Mouse (Mus musculus): Measurements from ENCODE around the gene Slc22a21. TPM values are rescaled to one million over a fixed set of nuclear protein-coding genes. Genes with fewer than 3 reads are reported as not detected.
"Not testable (repeated sequence)": the region's sequence is repeated elsewhere in the genome, so short reads cannot be mapped to it uniquely, and the experiment has no call there.

Gene Slc22a21
- polyA plus RNA-seq, 1 experiment from 2014 or later: 4.0 TPM

DNA sequence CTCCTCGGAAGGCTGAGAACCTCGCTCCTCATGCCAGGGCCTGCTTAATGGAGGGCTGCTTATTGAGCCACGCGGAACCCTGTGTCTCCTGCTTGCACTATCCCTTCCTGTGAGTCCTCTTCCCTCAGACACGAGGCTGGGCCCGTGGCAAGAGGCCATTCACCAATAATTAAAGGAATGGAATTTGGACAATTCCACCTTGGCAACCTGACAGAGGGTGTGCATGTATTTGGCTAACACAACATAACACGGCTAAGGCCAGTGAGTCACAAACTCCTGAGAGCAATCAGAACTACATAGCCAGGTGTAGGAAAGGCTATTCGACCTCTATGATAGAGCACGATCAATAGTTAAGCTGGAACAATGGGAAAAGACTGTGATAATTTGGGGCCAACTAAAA, 24.1 kb upstream of the Slc22a21 start:
- Histone ChIP-seq H3K4me3 (ENCODE audit: low read depth, low read length) (no peak overlapping the region), H3K9me3 (replicated peaks; ENCODE audit: control insufficient read depth, low read length, poor library complexity, severe bottlenecking) (no peaks in the 10 kb centered on the region), H3K27me3 (ENCODE audit: control insufficient read depth, insufficient read depth, low read depth, low read length) (no peaks in the 10 kb centered on the region), H3K4me1 (ENCODE audit: control insufficient read depth, insufficient read depth, low read length) (no peaks in the 10 kb centered on the region), H3K27ac (ENCODE audit: low read length) (no peak overlapping the region), H3K9ac (ENCODE audit: low read depth, low read length) (no peak overlapping the region), H3K4me2 (ENCODE audit: low read length) (no peak overlapping the region), H3K36me3 (ENCODE audit: control insufficient read depth, insufficient read depth, low read length) (no peaks in the 10 kb centered on the region)
- no peak for ATAC-seq
- WGBS: 87% methylated on average over 9 of the region's 9 CpGs

DNA sequence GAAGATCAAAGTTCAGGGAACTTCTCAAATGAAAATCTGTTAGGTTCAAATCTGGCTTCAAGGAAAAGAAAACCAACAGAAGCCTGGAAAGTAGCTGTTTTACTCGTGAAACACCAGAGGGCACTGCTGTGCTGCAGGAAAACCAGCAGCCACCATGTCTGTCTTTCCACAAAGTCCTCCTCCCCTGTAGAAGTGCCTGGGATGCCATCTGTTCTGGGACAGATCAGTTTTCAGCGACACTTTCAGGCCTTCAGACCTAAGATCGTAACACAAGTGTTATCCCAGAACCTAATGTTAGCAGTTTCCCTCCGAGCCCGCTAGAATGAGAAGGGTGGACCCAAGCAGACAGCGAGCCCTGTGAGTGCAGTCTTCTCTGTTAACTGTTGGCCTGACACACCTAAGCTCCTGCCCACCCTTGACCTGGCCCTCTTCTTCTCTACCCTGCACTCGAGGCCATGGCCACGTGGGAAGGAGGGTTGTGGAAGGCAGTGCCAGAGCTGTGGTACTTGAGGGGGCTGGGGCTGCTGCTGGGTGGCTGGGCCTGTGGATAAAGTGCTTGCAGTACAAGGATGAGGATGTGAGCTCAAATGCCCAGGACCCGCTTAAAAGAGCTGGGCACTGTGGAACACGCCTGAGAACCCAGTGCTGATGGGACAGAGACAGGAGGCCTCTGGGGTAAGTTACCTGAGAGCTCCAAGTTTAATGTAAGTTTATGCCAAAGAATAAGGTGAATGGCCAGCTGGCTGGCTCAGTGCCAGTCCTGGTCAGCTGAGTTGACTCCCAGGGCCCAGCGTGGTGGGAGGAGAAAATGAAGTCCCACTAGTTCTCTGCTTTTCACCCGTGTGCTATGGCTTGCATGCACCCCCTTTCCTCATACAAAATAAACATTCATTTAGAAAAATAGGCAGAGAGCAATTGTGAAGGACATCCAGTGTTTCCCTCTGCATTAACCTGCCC, 22.9 kb upstream of the Slc22a21 start:
- H3K4me3 ChIP-seq (ENCODE audit: low read depth, low read length); H3K36me3 ChIP-seq (ENCODE audit: control insufficient read depth, insufficient read depth, low read length); H3K27me3 ChIP-seq (ENCODE audit: control insufficient read depth, insufficient read depth, low read depth, low read length); H3K27ac ChIP-seq (ENCODE audit: low read length); H3K9me3 ChIP-seq (replicated peaks; ENCODE audit: control insufficient read depth, low read length, poor library complexity, severe bottlenecking); H3K4me2 ChIP-seq (ENCODE audit: low read length); H3K4me1 ChIP-seq (ENCODE audit: control insufficient read depth, insufficient read depth, low read length); H3K9ac ChIP-seq (ENCODE audit: low read depth, low read length): not testable (repeated sequence)
- peak; percentile 45; the same call in 1 of the 2 replicates for ATAC-seq
- 46% methylated on average over 12 of the region's 12 CpGs for WGBS

DNA sequence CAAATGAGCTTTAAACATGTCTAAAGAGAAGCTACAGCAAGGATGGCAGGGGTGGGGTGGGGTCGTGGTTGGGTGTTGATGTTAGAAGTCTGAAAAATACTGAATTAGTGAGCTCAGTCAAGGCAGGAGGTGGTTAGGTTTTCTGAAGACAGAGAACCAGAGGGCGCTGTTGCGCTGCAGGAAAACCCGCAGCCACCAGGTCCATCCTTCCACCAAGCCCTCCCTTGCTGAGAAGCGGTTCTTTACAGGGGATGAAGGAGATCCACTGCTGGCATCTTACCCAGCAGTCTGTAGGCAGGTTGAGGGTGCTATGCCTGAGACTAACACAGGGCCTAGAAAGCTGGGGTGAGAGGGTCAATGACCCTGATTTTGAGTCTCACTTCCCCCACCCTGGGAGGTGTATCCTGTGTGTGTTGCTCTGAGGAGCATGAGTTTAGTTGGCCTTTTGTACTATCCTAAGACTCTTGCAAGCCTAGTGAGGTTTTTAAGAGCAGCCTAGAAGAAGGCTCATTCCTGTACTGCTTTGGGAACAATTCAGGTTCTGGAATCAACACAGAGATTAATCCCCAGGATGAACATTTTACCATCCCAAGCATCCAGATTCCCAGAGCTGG, 22.1 kb upstream of the Slc22a21 start:
- WGBS: 9% methylated on average over 5 of the region's 5 CpGs
- Histone ChIP-seq H3K27ac (ENCODE audit: low read length) (no peak overlapping the region), H3K36me3 (ENCODE audit: control insufficient read depth, insufficient read depth, low read length) (no peaks in the 10 kb centered on the region), H3K4me1 (ENCODE audit: control insufficient read depth, insufficient read depth, low read length) (no peaks in the 10 kb centered on the region), H3K4me2 (ENCODE audit: low read length) (no peak overlapping the region), H3K9ac (ENCODE audit: low read depth, low read length) (no peak overlapping the region), H3K27me3 (ENCODE audit: control insufficient read depth, insufficient read depth, low read depth, low read length) (no peaks in the 10 kb centered on the region), H3K4me3 (ENCODE audit: low read depth, low read length) (no peak overlapping the region), H3K9me3 (replicated peaks; ENCODE audit: control insufficient read depth, low read length, poor library complexity, severe bottlenecking) (no peaks in the 10 kb centered on the region)
- no peak for ATAC-seq

DNA sequence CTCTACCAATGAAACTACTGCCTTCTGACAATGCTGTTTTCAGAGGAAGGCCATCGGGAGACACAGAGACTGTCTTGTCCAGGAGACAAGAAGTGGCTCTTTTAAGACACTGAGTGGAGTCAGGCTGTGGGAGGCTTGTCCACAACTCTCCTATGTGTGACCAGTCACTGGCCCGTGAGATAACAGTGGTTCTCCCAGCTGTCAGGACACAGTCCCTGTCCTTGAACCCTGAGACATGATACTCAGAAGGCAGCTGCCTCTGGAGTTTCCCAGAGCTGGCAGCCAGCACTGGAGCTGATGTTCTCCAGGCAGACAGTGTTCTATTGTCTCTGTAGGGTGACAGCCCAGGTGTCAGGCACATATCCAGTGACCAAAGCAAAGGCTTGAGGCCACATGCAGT, 17.5 kb upstream of the Slc22a21 start:
- Histone ChIP-seq H3K4me1 (ENCODE audit: control insufficient read depth, insufficient read depth, low read length) (no peaks in the 10 kb centered on the region), H3K9ac (ENCODE audit: low read depth, low read length) (no peak overlapping the region), H3K4me3 (ENCODE audit: low read depth, low read length) (no peak overlapping the region), H3K36me3 (ENCODE audit: control insufficient read depth, insufficient read depth, low read length) (no peaks in the 10 kb centered on the region), H3K27ac (ENCODE audit: low read length) (no peak overlapping the region), H3K4me2 (ENCODE audit: low read length) (no peak overlapping the region), H3K9me3 (replicated peaks; ENCODE audit: control insufficient read depth, low read length, poor library complexity, severe bottlenecking) (no peaks in the 10 kb centered on the region), H3K27me3 (ENCODE audit: control insufficient read depth, insufficient read depth, low read depth, low read length) (no peaks in the 10 kb centered on the region)
- no peak for ATAC-seq
- 79% methylated on average over 2 of the region's 2 CpGs for WGBS

DNA sequence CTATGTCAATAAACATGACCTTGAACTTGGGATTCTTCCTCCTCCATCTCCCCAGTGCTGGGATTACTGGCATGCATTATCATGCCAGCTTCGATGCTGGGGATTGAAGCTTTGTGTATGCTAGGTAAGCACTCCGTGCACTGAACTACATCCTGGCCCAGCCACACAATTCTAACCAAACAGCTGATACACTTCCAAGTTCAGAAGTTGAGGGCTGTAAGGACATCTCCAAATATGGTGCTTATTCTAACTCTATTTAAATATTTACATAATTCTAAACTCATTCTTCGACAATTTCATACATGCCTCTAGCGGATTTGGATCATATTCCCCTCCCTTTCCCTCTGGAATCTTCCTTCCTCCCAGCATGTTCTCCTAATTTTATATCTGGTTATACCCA, 12.1 kb upstream of the Slc22a21 start:
- no peaks in the 10 kb centered on the region for H3K9me3 ChIP-seq (replicated peaks; ENCODE audit: control insufficient read depth, low read length, poor library complexity, severe bottlenecking)
- no peak overlapping the region for H3K4me2 ChIP-seq (ENCODE audit: low read length)
- ATAC-seq: no peak
- no peaks in the 10 kb centered on the region for H3K36me3 ChIP-seq (ENCODE audit: control insufficient read depth, insufficient read depth, low read length)
- no peaks in the 10 kb centered on the region for H3K4me1 ChIP-seq (ENCODE audit: control insufficient read depth, insufficient read depth, low read length)
- H3K4me3 ChIP-seq (ENCODE audit: low read depth, low read length): no peak overlapping the region
- 84% methylated on average over 4 of the region's 4 CpGs for WGBS
- H3K27ac ChIP-seq (ENCODE audit: low read length): no peak overlapping the region
- H3K9ac ChIP-seq (ENCODE audit: low read depth, low read length): no peak overlapping the region
- no peaks in the 10 kb centered on the region for H3K27me3 ChIP-seq (ENCODE audit: control insufficient read depth, insufficient read depth, low read depth, low read length)

DNA sequence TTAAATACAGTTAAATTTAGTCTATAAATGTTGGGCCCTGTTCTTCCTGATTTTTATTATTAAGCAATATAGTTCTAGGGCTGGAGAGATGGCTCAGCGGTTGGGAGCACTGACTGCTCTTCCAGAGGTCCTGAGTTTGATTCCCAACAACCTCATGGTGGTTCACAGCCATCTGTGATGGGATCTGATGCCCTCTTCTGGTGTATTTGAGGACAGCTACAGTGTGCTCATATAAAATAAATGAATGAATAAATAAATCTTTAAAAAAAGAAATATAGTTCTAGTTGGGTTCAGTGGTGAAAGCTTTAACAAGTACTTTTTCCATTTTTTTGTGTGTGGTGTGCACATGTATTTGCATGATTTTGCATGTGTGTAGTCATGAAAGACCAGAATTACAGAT, 9.1 kb upstream of the Slc22a21 start:
- WGBS: 42% methylated on average over 1 of the region's 1 CpGs
- Histone ChIP-seq H3K4me2 (ENCODE audit: low read length) (no peak overlapping the region), H3K9me3 (replicated peaks; ENCODE audit: control insufficient read depth, low read length, poor library complexity, severe bottlenecking) (no peaks in the 10 kb centered on the region), H3K4me3 (ENCODE audit: low read depth, low read length) (no peak overlapping the region), H3K27me3 (ENCODE audit: control insufficient read depth, insufficient read depth, low read depth, low read length) (no peaks in the 10 kb centered on the region), H3K9ac (ENCODE audit: low read depth, low read length) (no peak overlapping the region), H3K4me1 (ENCODE audit: control insufficient read depth, insufficient read depth, low read length) (no peaks in the 10 kb centered on the region), H3K36me3 (ENCODE audit: control insufficient read depth, insufficient read depth, low read length) (no peaks in the 10 kb centered on the region; the same call in 1 of the 2 replicates), H3K27ac (ENCODE audit: low read length) (no peak overlapping the region)
- ATAC-seq: no peak

DNA sequence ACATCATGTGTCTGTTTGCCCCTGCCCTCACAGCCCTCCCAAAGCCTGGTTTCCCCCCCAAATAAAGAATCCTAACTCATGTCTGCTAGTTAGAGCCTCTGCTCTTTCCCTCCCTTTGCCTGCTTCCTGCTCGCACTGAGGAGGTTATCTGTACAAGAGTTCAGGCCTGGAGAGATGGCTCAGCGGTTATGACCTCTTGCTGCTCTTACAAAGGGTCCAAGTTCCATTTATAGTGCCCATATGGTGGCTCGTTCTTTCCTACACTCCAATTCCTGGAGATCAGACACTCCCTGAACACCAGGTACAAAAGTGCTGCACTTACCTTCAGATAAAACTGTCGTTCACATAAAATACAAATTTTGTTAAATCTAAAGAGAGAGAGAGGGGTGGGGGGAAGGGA, 7.9 kb upstream of the Slc22a21 start:
- Histone ChIP-seq H3K4me3 (ENCODE audit: low read depth, low read length) (no peak overlapping the region), H3K27me3 (ENCODE audit: control insufficient read depth, insufficient read depth, low read depth, low read length) (no peaks in the 10 kb centered on the region), H3K36me3 (ENCODE audit: control insufficient read depth, insufficient read depth, low read length) (no peaks in the 10 kb centered on the region; the same call in 1 of the 2 replicates), H3K4me2 (ENCODE audit: low read length) (no peak overlapping the region), H3K4me1 (ENCODE audit: control insufficient read depth, insufficient read depth, low read length) (no peaks in the 10 kb centered on the region), H3K27ac (ENCODE audit: low read length) (no peak overlapping the region), H3K9me3 (replicated peaks; ENCODE audit: control insufficient read depth, low read length, poor library complexity, severe bottlenecking) (no peaks in the 10 kb centered on the region), H3K9ac (ENCODE audit: low read depth, low read length) (no peak overlapping the region)
- ATAC-seq: no peak
- WGBS: 81% methylated on average over 4 of the region's 4 CpGs

DNA sequence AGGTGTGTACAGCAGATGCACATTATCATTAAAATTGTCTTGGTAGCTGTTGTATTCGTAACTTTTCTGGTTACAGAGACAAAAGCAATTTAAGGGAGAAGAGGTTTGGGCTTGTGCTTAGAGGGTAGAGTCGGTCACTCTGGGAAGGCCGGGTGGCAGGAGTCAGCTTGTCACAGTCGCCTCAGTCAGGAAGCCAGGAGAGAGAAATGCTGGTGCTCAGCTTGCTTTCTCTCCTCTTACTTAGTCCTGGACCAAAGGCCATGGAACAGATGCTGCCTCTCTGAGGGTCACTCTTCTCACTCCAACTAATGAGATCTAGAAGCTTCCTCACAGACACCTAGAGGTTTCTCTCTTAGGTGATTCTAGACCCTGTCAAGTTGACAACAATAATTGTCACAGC, 1.3 kb upstream of the Slc22a21 start:
- H3K4me2 ChIP-seq (ENCODE audit: low read length): no peak overlapping the region
- no peaks in the 10 kb centered on the region; the same call in 1 of the 2 replicates for H3K36me3 ChIP-seq (ENCODE audit: control insufficient read depth, insufficient read depth, low read length)
- H3K9ac ChIP-seq (ENCODE audit: low read depth, low read length): no peak overlapping the region
- H3K4me1 ChIP-seq (ENCODE audit: control insufficient read depth, insufficient read depth, low read length): no peaks in the 10 kb centered on the region
- no peaks in the 10 kb centered on the region for H3K9me3 ChIP-seq (replicated peaks; ENCODE audit: control insufficient read depth, low read length, poor library complexity, severe bottlenecking)
- no peaks in the 10 kb centered on the region; the same call in 1 of the 2 replicates for H3K27me3 ChIP-seq (ENCODE audit: control insufficient read depth, insufficient read depth, low read depth, low read length)
- WGBS: 93% methylated on average over 4 of the region's 4 CpGs
- H3K27ac ChIP-seq (ENCODE audit: low read length): no peak overlapping the region
- ATAC-seq: no peak
- no peak overlapping the region for H3K4me3 ChIP-seq (ENCODE audit: low read depth, low read length)

DNA sequence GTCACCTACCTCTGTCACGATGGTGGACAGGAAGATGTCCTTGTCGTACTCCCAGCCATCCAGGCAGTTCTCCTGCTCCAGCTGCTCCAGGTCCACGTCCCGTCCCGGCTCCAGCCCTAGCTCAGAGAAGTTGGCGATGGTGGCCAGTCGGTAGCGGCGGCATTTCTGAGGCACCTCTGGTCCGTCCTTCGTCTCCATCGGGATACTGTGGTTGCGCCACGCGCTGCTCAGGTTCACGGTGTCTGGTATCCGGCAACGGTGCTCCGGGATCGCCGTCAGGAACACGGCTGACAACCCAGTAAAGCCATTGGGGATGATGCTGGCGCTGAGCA, 710 bp downstream of the Slc22a21 start:
- not testable (repeated sequence) for H3K36me3 ChIP-seq (ENCODE audit: control insufficient read depth, insufficient read depth, low read length); H3K27ac ChIP-seq (ENCODE audit: low read length); H3K27me3 ChIP-seq (ENCODE audit: control insufficient read depth, insufficient read depth, low read depth, low read length); H3K9me3 ChIP-seq (replicated peaks; ENCODE audit: control insufficient read depth, low read length, poor library complexity, severe bottlenecking); H3K4me1 ChIP-seq (ENCODE audit: control insufficient read depth, insufficient read depth, low read length)
- ATAC-seq: peak; percentile 27; the same call in 1 of the 2 replicates
- Histone ChIP-seq H3K9ac (ENCODE audit: low read depth, low read length) (peak overlapping the region; percentile 73), H3K4me2 (ENCODE audit: low read length) (peak overlapping the region; percentile 93), H3K4me3 (ENCODE audit: low read depth, low read length) (peak overlapping the region; percentile 65)
- WGBS: under 1% methylated on average over 23 of the region's 23 CpGs

Data from midbrain, embryonic 16.5 days (tissue).